Mouse (Mus musculus) left cerebral cortex, postnatal 14 days (tissue): ENCODE measurements at regions not wholly inside any gene's neighbourhood (a gene's known extent, or its start where the extent isn't known, plus 50 kb on each side); places are given as distances from the start of the nearest gene placed in this dataset.

Experiments
- DNase-seq, 2 experiments: peaks; one replicate each; pipeline ENCODE4 v3.0.0; 2021 to 2022; ENCODE audit warnings: low spot score in 2 of 2, mixed read lengths in 1 of 2
- intact Hi-C: fragments of 180-260 bp; cut with DNase I; formaldehyde crosslinking; loops from one replicate; pipeline ENCODE4 v1.15.1; 2025

GRCm38 (mm10) chr12:67471666-67472065 lies 249.3 kb upstream of the Mdga2 start:
- no peak for DNase-seq
- intact Hi-C loops = no loop called here

- DNase-seq = no peak
- intact Hi-C loops = no loop called here
Observed at GRCm38 (mm10) chr12:67471001-67471400, 248.7 kb upstream of the Mdga2 start.

DNA sequence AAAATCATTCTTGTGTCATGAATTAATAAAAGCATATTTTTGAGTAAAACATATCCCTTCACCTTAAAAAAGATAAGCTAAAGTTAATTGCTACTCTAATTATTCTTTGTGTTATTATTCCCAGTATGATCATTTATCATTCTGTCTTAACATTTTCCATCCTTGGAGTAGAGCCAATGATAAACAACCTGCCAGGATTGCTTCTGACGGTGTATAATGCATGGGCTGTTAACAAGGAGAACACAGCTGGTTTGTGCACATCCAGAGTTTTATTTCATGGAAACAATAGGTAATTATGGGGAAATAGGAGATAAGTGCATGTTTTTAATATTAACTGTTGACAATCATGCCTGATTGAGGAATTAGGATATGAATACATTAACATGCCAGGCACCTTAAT lies 226.8 kb upstream of the Mdga2 start:
- intact Hi-C loops = no loop called here
- no peak for DNase-seq

GRCm38 (mm10) chr12:67430318-67430950 lies 208.1 kb upstream of the Mdga2 start:
- peak; percentile 8 to 63 for DNase-seq
- intact Hi-C loops = loop anchor here (2.0 to 5.0 kb wide), 2 partner anchors 1658 to 1702 kb away; no protein-coding TSS in a partner anchor

GRCm38 (mm10) chr12:67426801-67427200 lies 204.5 kb upstream of the Mdga2 start:
- DNase-seq = no peak
- intact Hi-C loops = no loop called here

- intact Hi-C loops = no loop called here
- no peak for DNase-seq
Observed at GRCm38 (mm10) chr12:67399537-67399936, 177.2 kb upstream of the Mdga2 start.

DNA sequence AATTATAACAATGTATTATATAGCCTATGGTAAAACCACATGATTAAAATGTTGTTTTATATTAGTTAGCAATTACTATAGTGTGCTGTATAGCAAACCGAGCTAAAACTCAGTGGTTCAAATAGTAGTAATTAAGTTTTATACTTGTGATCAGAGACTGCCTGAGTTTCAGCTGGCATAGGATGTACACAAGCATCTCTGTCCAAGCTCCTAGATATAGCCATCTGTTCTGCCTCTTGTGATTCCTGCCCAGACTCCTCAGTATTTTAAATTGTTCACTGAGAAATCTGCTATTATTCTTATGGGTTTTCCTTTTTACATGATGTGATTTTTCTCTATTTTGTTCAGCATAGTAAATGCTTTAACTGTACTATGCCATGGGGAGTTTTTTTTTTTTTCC lies 152.2 kb upstream of the Mdga2 start:
- intact Hi-C loops = no loop called here
- no peak for DNase-seq

GRCm38 (mm10) chr12:67348551-67348950 lies 126.2 kb upstream of the Mdga2 start:
- no peak for DNase-seq
- intact Hi-C loops = no loop called here

DNA sequence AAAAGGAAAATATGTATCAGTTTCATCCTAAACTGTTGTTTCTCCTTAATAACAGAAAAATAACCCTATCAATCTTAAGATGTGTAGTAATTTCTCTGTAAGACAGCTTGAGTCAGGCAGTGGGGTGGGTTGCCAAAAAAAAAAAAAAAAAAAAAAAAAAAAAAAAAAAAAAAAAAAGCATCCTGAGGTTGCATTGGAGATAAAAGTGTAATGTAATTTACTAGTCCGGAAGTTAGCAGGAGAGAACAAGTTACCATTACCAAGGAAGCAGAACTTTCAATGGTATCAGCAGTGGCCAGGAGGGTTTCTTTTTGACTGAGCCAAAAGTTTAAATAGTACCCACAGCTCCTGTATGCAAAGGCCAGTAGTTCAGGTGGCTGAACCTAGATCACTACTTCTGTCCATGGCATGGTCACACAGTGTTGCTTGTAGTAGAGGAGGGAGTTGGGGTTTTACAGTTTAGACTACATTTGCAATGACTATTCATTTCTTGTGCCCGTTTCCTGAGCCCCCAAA lies 110.2 kb upstream of the Mdga2 start:
- intact Hi-C loops = no loop called here
- no peak for DNase-seq

GRCm38 (mm10) chr12:67326326-67326725 lies 104.0 kb upstream of the Mdga2 start:
- intact Hi-C loops = no loop called here
- no peak for DNase-seq

GRCm38 (mm10) chr12:67325799-67326198 lies 103.5 kb upstream of the Mdga2 start:
- intact Hi-C loops = no loop called here
- no peak for DNase-seq

- DNase-seq = no peak
- intact Hi-C loops = no loop called here
Observed at GRCm38 (mm10) chr12:67325335-67325734, 103.0 kb upstream of the Mdga2 start.

GRCm38 (mm10) chr12:67318687-67319086 lies 96.3 kb upstream of the Mdga2 start:
- intact Hi-C loops = no loop called here
- DNase-seq = no peak

DNA sequence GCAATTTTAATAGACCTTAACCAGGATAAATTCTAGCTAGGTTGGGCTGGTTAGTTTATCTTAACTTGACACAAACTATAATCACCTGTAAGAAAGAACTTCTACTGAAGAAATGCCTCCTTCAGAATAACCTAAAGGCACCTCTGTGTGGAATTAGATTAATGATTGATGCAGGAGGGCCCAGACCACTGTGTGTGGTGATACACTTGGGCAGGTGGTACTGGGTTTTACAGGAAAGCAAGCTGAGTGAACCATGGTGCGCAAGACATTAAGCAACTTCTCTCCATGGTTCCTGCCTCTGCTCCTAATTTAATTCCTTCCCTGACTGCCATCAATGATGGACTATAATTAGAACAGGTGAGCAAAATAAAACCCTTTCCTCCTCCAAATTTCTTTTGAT lies 77.9 kb upstream of the Mdga2 start:
- intact Hi-C loops = no loop called here
- no peak for DNase-seq

GRCm38 (mm10) chr12:67290054-67290453 lies 67.7 kb upstream of the Mdga2 start:
- DNase-seq = no peak
- intact Hi-C loops = no loop called here

GRCm38 (mm10) chr12:67272863-67273262 lies 50.5 kb upstream of the Mdga2 start:
- DNase-seq = no peak
- intact Hi-C loops = no loop called here

DNA sequence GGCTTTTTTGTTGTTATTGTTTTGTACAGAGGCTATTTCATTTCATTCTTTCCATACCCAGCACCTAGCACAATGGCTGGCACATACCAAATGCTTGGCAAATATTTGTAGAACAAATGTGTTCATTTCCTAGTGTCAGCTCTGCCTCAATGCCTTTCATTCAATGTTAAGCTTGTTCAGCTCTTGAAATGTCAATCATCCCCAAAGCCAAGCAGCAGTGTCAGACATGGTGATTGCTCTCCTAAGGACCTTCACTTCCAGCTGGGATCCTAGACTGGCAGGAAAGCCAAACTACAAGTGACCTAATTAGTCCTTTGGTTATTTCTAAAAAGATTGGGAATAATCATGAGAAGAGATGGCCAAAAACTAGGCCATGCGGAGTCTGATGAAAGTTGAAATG lies 50.0 kb upstream of the Mdga2 start:
- no peak for DNase-seq
- intact Hi-C loops = no loop called here
